Mouse (Mus musculus) right cerebral cortex, postnatal 14 days (tissue): ENCODE results near the gene Klc1.

Experiments
- DNase-seq: peaks from one replicate; pipeline ENCODE4 v3.0.0; 2022

Klc1 gene

GRCm38 (mm10) chr12:111774845-111775244, 16.2 kb downstream of the Klc1 start:
- no peak for DNase-seq

- DNase-seq: no peak
Measured at GRCm38 (mm10) chr12:111777919-111778318, 19.3 kb downstream of the Klc1 start.

- no peak for DNase-seq
Measured at GRCm38 (mm10) chr12:111779544-111779943, 20.9 kb downstream of the Klc1 start.

- DNase-seq: no peak
Measured at GRCm38 (mm10) chr12:111785174-111785573, 26.5 kb downstream of the Klc1 start.

GRCm38 (mm10) chr12:111787015-111787414, 28.4 kb downstream of the Klc1 start:
- no peak for DNase-seq

GRCm38 (mm10) chr12:111790090-111790489, 31.4 kb downstream of the Klc1 start:
- DNase-seq: no peak

GRCm38 (mm10) chr12:111790631-111791030, 32.0 kb downstream of the Klc1 start:
- DNase-seq: no peak

GRCm38 (mm10) chr12:111791474-111792104, 32.9 kb downstream of the Klc1 start:
- no peak for DNase-seq

GRCm38 (mm10) chr12:111794102-111794501, 35.5 kb downstream of the Klc1 start:
- no peak for DNase-seq

- DNase-seq: no peak
Measured at GRCm38 (mm10) chr12:111794526-111795179, 36.0 kb downstream of the Klc1 start.

- DNase-seq: no peak
Measured at GRCm38 (mm10) chr12:111795180-111795895, 36.7 kb downstream of the Klc1 start.

GRCm38 (mm10) chr12:111797251-111797650, 38.6 kb downstream of the Klc1 start:
- DNase-seq: no peak

GRCm38 (mm10) chr12:111798493-111798892, 39.8 kb downstream of the Klc1 start:
- DNase-seq: no peak

- no peak for DNase-seq
Measured at GRCm38 (mm10) chr12:111800459-111801183, 42.0 kb downstream of the Klc1 start.

GRCm38 (mm10) chr12:111803538-111803937, 44.9 kb downstream of the Klc1 start:
- no peak for DNase-seq

- DNase-seq: no peak
Measured at GRCm38 (mm10) chr12:111808775-111809174, 50.1 kb downstream of the Klc1 start.

GRCm38 (mm10) chr12:111809762-111810161, 51.1 kb downstream of the Klc1 start:
- peak; percentile 63 for DNase-seq

GRCm38 (mm10) chr12:111812075-111812474, 53.4 kb downstream of the Klc1 start:
- no peak for DNase-seq

GRCm38 (mm10) chr12:111812611-111813010, 54.0 kb downstream of the Klc1 start:
- no peak for DNase-seq

- DNase-seq: no peak
Measured at GRCm38 (mm10) chr12:111813111-111813765, 54.6 kb downstream of the Klc1 start.

GRCm38 (mm10) chr12:111813766-111814617, 55.3 kb downstream of the Klc1 start, which contains the start of the genes Xrcc3 and Zfyve21:
Gene Xrcc3, minus strand, starts transcription at chr12:111813873.
Gene Zfyve21, plus strand, starts transcription at chr12:111814170.
- DNase-seq: peak; percentile 95
